Mouse (Mus musculus): ENCODE results near the gene Fgfr2.

GRCm38 (mm10) chr7:130586521-130587072, 2536.6 kb downstream of the Fgfr2 start:
- TF ChIP-seq CTCF (conservative IDR thresholded peaks at IDR 0.05; ENCODE audit: low read length) (no peak), NANOG (IDR thresholded peaks at IDR 0.05; ENCODE audit: borderline replicate concordance, low read length) (no peak), POU5F1 (IDR thresholded peaks at IDR 0.05; ENCODE audit: borderline replicate concordance, low read length) (no peak)

Measured in E14TG2a.4 (cell line).